Mouse (Mus musculus) adrenal gland, adult 8-10 months (tissue): ENCODE results near the gene Fbp1. TPM values are rescaled to one million over a fixed set of nuclear protein-coding genes. Genes with fewer than 3 reads are reported as not detected.
A peak's percentile ranks its signal among the peaks of the same experiment; 100 is the strongest.
"Not testable (repeated sequence)": the region's sequence is repeated elsewhere in the genome, so short reads cannot be mapped to it uniquely, and the experiment has no call there.

Source experiments
- DNase-seq: peaks from one replicate; pipeline ENCODE4 v3.0.0; 2022
- total RNA-seq, 4 experiments: library from RNA; stranded (reverse); gene quantifications; 2 replicates each; pipeline ENCODE4 v1.2.4; 2022

Gene Fbp1
- total RNA-seq: 1 to 10 TPM in 3 of 4 experiments, under 1 TPM in 1; 0.86 to 2.6 (median 2.0) TPM

DNA sequence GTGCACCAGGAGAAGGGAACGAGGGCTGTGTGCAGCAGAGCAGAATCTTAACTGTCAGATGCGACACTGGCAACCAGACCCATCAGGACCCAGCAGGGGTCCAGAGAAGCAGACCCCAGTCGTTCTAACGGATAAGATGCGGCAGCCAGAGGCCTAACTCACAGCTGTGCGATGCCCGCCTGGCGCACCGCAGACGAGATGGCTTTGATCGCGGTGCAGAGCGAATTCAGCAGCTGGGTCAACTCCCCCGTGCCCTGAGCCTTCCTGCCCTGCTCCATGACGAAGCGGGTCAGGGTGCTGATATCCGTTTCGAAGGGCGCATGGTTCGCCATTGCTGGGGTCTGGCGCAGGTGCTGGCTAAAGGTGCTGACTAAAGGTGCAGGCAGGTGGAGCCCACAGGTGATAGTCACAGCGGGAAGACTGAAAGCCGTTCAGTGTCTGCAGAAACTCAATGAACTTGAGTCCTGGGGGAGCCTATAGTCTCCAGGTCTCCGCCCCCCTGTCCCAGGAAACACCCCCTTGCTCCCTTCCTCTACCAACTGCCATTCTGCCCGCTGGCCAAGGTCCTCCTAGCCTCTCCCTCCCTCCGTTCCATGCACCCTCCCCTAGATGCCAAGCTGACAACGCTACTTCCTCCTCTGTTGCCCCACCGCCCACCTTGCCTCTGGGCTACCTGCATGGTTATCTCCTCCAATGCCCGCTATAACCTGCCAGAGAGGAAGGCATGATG, at the start of gene Fbp1:
TSS of gene Fbp1 (minus strand) at position 571 of the 730 bp plus-strand sequence.
- DNase-seq: no peak

DNA sequence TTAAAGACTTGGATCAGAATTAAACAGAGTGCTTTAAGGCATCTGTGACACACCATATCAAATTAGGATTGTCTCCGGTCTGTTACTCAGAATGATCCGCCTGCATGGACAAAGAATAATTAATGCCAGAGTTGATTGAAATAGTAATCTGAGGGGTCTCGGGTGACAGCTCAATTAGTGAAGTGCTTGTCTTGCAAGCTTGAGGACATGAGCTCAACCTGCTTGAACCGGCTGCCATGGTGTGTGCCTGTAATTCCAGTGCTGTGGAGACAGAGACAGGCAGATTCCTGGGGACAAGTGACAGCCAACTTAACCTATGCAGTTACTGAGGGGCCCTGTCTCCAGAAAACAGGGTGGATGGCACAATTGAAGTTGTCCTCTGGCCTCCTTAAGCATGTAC, 44.4 kb upstream of the Fbp1 start:
- no peak for DNase-seq

DNA sequence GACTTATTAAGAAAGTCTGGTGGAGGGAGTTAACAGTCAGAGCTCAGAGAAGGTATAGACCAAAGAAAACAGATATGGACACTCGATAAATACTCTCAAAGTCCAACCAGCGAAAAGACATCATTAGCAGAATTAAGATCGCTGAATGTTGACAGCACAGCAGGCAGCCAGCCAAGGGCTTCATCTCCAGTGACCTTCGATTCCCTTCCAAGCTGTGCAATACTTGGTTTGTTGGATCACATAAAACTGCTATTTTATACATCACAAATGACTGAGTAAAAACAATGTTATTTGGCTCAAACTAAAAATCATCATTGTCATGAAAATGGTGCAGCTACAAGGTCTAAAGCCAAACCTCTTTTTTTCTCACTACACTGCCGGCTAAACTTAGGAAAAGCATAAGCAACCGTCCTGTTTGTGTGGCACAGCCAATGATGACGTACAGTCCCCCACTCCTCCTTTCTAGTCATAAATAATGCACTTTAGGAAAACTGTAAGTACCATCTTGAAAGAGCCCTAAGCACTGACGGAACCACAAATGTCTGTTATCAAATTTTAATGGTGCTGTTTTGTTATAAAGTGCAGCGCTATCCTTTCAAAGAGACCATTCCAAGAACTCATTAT, 41.8 kb upstream of the Fbp1 start:
- DNase-seq: peak; percentile 52

DNA sequence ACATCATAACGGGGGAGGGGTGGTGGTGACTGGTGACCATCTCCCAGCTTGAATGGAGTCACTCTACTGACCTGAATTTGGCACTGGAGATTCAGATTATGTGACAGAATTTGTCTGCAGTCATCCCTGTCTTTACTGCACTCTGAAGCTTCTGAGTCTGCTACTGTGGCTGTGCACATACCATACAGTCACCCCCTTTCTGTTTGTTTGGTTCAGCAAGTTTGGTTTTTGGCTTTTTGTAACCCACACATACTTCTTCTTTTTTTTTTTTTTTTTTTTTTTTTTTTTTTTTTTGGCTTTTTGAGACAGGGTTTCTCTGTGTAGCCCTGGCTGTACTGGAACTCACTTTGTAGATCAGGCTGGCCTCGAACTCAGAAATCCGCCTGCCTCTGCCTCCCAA, 41.1 kb upstream of the Fbp1 start:
- not testable (repeated sequence) for DNase-seq

DNA sequence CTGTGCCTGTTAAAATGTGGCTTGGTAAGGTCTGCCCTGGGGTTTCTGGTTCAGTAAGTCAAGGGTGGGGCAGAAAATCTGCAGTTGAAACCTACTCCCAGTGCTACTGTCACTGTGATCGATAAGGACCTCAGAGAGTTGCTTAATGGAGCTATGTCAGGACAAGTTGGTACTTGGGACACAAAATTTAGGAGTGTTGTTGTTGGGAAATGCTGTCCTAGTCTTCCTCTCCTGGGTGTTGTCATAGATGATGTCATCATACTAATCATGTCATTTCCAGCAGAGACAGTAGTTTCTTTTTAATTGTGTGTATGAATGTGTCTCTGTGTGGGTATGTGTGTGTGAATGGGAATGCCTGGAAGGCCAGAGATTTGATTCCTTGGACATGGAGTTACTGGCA, 39.4 kb upstream of the Fbp1 start:
- no peak for DNase-seq

DNA sequence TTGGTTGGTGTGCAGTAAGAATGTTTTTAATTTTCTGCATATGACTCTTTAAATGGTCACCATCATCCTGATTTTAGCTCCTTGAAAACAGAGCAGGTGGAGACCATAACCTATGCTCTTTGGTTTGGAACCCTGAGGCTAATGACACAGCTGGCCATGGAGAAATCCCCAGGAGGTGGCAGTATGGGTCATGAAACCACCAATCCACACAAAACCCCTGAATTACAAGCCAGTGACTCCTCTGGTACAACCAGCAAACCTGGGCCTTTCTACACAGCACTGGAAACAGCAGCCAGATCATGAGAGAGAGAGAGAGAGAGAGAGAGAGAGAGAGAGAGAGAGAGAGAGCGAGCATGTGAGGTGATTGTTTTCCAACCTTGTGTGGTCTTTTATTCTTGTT, 38.4 kb upstream of the Fbp1 start:
- DNase-seq: peak; percentile 47

DNA sequence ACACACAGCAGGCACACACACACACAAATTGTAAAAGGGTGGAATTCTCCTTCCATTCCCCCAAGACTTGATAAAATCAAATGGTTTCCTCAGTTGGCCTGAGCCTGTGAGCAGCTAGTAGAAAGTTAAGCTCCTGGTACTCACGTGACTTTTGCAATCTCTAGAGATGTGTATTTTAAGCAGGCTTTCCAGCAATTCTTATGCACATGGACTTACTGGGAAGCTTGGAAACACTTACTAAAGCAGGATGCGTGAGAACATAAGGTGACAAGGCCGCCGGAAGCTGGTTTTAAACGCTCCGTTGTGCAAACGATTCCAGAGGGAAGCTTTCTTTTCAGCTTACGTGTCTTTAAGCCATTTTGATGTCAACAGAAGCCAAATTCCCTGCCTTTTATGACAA, 35.1 kb upstream of the Fbp1 start:
- no peak for DNase-seq

DNA sequence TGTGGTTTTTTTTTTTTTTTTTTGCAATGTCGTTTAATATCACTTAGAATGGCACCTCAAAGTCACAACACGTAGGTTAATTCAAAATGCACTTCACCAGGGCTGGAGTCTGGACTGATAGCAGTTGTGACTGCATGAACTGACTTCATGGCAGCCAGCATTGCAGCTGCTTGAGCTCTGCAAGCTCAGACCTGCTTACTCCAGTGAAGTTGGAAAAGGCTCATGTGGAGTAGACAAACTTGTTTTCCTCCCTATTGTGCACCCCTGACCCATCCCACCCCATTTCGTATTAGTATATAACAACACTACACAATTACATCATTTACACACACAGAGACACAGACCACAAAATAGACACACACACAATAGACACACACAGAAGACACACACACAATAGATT, 34.6 kb upstream of the Fbp1 start:
- DNase-seq: no peak

DNA sequence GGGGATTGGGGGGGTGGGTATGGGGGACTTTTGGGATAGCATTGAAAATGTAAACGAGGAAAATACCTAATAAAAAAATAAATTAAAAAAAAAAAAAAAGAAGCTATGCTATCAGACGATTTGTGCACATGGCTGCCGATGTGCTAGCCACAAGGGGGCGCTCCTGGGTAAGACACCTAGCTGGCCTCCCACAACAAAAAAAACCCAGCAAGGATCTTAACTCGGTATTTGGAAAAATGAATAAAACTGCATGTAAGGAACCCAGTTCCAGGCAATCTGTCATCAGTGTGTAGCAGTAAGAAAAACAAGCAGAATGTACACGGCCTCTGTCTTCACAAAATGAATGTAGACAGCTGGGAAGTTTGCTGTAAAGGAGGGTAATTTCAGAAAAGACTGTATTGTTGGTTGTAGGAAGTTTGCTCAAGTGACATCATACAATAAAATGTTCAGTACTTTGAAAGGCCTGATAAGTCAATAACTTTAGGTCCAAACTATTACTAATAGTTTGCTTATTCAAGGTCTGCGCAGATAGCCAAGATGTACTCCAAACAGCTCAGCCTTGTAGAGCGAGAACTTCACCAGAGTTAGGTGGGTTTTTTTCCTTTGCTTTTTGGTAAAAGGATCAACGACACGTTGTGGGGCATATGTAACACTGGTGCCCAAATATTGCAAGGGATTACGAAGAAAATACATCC, 31.7 kb upstream of the Fbp1 start:
- peak; percentile 43 for DNase-seq

DNA sequence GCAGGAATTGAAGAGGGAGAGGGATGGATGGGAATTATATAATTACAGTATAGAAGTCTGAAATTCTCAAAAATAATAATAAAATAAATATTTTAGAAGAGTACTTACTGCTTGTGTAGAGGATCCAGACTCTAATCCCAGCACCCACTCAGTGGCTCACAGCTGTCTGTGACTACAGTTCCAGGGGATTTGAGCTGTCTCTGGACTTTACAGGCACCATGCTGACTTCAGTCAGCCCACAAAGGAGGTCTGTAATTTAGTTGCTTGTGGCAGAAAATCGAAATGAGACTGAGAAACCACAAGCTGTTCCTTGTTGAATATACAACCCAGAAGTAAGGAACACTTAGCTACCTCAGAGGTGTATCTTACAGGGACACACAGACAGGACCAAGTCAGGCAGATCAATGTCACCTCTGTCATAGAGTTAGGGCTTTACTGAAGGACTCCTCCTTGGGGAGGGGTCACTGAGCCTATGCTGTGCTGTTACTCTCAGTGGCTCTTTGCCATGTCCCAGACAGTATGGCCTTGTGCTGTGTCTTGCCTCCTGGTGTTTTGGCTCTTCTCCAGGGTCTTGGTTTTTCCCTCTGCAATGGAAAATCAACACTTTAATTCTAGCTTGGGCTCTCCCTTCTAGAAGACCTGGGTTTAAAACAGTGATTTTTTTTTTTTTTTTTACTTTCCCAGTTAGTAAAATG, 29.5 kb upstream of the Fbp1 start:
- DNase-seq: peak; percentile 52

DNA sequence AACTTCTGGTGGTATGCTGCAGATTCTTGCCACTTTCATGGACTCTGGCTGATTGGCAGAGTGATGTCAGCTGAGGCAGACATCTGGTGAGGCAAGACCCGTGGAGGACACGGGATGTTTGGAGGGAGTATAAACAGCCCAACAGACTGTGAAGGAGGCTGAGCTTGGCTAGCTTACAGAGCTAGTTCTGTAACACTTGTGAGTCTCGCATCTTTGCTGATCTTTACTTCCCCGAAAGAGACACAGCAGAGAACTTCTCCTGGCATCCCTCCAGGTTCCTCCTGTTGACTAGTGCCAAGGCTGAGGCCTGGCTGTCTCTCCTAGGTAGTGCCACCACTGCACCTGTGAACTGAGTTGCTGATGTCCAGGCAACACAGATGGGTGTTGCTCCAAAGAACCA, 28.6 kb upstream of the Fbp1 start:
- DNase-seq: no peak

DNA sequence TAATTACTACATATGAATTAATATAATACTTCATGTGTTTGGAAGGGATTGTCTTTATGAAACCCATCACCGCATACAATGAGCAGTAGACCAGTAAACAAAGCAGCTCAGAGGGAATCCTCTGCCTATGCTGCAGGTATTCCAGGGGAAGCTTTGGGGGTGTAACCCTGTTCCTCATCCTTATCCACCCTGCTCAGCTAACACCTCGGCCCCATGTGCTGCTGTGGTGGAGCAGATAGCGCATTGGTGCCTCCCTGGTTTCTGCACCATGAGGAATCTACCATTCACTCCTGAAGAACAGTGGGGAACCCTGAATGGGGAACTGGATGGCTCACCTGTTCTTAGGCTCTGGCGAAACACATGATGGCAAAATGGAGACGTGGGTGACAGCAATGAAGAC, 23.5 kb upstream of the Fbp1 start:
- DNase-seq: no peak

DNA sequence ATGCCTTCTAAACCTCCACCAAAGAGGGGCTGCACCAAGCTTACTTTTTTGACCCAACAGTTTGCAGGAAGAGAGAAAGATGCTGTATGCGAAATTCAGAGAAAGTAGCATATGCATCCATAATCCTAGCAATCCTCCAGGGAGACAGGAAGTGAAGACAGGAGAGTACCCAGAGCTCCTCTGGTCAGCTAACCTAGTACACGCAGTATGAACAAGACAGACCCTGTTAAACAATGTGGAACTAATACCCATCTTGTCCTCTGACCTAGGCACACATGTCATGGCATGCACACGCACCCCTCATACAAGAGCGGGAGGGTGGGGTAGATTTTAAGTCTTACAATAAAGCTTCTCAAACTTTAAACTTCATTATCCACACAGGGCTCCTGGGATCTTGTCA, 22.1 kb upstream of the Fbp1 start:
- DNase-seq: no peak

DNA sequence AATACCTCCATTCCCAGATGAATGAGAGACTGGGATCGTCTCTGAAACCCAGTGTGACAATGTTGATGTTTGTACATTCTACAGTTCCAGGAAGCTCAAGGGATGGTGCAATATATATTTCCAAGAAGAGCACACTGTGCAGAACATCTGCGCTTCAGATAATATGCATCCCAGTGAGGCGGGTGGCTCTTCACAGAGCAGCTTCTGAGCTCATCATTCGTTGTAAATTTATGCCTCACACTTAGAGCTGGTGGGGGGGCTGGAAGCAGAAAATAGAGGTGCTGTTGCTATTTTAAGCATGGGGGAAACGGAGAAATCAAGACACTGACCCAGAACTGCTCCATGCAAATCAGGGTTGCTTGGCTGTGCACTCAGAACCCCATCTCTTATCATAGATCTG, 21.7 kb upstream of the Fbp1 start:
- DNase-seq: no peak

DNA sequence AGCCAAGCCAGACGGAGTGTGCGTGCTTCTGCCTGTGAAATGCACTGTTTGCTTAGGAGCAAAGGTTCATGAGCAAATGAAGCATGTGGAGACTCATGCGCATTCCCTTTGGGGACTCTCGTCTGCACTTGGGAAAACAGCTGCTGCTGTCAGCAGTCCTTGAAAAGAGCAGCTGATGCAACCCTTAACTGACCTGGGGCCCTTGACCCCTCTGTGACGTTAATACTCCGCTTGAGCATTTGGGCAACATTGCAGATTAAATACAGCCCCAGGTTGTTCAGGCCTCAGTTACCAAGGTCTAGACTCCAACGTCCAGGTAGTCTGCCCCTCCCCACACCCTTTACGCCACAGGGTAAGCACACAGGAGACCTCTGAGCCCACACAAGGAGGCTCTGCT, 20.1 kb upstream of the Fbp1 start:
- DNase-seq: peak; percentile 69

DNA sequence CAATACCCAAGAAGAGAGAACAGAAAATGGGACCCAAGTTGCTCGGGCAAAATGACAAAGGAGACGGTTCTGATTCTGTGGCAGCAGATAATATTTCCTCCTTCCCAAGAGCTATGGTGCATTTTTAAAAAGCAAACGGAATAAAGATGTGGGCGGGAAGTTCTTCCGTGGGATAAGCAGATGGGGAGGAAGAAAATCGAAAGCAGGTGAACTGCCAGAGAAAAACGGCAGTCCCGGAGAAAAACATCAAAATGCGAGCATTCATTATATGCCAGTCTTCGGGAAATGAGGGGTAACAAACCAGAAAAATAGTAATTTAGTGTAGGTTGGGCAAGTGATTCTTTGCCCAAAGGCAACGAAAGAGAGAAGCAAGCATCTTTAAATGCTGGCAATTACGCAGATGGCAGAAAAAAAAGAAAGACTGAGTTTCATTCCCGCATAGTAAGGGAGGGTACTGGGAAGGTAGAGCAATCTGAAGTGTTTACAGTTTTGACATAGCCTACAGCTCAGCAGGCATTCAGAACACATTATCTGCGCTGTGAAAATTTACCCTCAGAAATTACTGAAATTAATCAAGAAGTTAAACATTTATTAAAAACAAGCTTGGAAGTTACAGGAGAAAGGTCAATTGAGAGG, 19.6 kb upstream of the Fbp1 start:
- DNase-seq: no peak

DNA sequence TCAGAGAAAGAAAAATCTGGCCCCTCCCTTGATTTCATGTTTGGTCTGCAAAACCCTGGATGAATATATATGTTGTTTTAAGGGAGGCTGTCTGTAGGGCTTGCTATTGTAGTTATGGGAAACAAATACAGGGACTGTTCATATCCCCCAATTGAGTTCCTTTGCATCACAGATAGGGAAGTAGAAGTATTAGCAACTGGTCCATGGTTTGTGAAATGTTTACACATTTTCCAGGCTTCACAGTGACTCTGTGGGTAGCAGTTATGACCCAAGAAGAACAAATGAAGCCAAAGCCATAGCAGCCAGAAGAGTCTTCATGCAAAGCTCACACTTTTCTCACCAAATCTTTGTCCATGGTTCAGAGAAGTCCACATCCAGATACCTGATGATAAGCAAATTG, 13.1 kb upstream of the Fbp1 start:
- no peak for DNase-seq

DNA sequence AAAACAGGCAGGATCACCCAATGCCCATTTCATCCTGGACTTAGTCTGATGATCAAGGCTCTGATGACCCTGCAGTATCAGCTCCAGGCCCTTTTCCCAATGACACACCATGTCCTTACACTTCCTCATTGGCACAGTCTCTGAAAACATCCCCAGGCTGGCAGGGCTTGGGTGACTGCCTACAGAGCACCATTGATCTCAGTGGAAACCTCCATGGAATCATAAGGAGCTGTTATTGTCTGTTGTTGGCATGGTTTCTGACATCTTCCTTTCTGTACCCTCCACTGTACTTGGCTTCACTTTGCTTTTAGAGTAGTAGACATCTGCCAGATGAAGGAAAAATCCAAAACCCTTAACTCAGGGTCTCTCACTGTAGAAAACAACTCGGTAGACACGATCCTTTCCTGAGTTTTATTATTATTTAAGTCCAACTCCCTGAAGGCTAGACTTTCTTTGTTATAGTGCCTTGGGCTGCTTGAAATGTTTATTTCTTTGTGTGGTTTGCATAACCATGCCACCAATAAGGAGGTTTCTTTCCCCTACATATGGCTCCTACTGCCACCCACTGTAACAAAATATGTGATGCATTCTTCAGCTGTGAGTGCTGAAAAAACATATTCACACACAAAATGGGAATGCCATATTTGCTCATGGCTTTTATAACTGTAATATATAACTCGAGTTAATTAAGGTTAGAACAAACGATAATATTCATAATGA, 10.0 kb upstream of the Fbp1 start:
- DNase-seq: no peak

DNA sequence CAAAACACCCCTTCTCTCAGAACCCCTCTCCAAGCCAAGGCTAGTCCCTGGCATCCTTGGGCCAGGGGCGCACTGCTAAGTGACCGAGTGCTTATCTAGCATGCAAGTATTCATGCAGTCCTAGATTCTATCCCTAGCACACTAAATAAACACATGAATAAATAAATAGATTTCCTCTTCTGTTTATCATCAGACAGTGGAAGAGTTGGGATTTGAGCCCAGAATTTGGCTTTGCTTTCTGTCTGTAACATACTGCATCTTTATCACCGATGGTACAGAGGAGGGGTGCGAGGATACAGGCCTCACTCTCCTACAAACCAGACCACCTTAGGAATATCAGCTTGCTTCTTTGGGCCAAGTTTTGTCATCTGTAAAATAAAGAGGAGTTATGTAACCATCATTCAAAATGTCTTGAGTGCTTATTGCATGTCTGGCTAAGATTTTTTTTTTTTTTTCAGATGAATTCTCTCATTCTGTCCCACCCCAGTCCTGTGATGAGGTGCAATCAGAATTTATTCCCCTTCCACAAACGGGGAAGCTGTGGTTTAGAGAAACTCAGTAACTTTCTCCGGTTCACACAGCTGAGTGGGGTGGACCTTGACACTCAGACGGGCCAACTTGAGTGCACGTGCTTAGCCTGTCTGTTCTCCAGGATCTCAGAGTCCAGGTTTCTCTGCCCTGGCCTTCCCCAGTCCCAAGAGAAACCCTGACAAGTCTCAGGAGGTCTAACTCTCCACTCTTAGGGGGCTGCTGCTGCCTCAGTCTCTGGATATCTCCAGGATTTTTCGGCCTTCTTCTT, 5.2 kb upstream of the Fbp1 start:
- no peak for DNase-seq

DNA sequence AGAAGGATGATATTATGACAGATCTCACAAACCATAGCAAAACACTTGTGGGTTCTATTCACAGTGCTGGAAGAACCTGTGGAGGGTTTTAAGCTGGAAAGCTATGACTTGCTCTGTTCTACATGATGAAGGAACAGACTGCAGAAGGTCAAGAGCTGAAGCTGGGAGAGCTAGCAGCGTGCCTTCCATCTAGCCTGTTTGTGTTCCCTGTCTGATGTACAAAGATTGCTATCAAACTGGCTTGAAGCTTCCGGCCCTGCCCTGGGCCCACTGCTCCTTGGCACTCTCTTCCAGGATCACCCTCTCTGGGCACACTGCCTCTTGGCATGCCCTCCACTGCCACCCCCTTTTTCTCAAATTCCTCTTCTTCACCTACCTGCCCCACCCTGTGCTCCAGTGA, 1.2 kb upstream of the Fbp1 start:
- no peak for DNase-seq

DNA sequence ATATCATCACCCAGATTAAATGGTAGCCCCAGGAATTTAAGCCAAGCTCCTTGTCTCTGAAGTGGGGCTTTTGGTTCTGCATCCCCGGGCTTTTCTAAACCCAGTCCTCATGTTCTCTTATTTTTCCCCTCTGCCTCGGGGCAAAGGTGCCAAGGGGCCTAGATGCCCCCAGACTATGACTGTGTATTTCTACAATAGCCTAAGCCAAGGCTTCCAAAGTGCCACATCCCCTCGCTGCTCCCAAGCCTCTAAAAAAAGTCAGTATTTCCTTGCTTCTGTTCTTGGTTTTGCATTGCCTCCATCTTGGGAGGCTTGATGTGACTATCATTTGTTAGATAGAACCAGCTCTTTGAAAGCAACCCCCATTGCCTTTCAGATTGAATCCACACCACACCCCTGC, 3.5 kb downstream of the Fbp1 start:
- DNase-seq: no peak
